Mouse (Mus musculus): ENCODE data around the gene Prkn.
"Not testable (repeated sequence)": the region's sequence is repeated elsewhere in the genome, so short reads cannot be mapped to it uniquely, and the experiment has no call there.

Prkn gene

GRCm38 (mm10) chr17:11947436-11947835, 1107.3 kb downstream of the Prkn start:
- in situ Hi-C loops (cut with MboI; ENCODE audit: unreplicated experiment in 2 of 2) = no loop called here

- in situ Hi-C loops (cut with MboI; ENCODE audit: unreplicated experiment in 2 of 2) = no loop called here
These were observed 1109.5 kb downstream of the Prkn start for GRCm38 (mm10) chr17:11949551-11950197.

GRCm38 (mm10) chr17:11950198-11950594, 1110.0 kb downstream of the Prkn start:
- in situ Hi-C loops (cut with MboI; ENCODE audit: unreplicated experiment in 2 of 2) = no loop called here

GRCm38 (mm10) chr17:11955317-11955716, 1115.1 kb downstream of the Prkn start:
- in situ Hi-C loops (cut with MboI; ENCODE audit: unreplicated experiment in 2 of 2) = no loop called here

GRCm38 (mm10) chr17:11960492-11960891, 1120.3 kb downstream of the Prkn start:
- in situ Hi-C loops (cut with MboI; ENCODE audit: unreplicated experiment in 2 of 2) = no loop called here

GRCm38 (mm10) chr17:11962808-11963207, 1122.6 kb downstream of the Prkn start:
- in situ Hi-C loops (cut with MboI; ENCODE audit: unreplicated experiment in 2 of 2) = no loop called here

- in situ Hi-C loops (cut with MboI; ENCODE audit: unreplicated experiment in 2 of 2) = no loop called here
These were observed 1130.0 kb downstream of the Prkn start for GRCm38 (mm10) chr17:11970160-11970559.

GRCm38 (mm10) chr17:11972550-11972949, 1132.4 kb downstream of the Prkn start:
- in situ Hi-C loops (cut with MboI; ENCODE audit: unreplicated experiment in 2 of 2) = no loop called here

GRCm38 (mm10) chr17:11972969-11973787, 1133.0 kb downstream of the Prkn start:
- in situ Hi-C loops (cut with MboI; ENCODE audit: unreplicated experiment in 2 of 2) = no loop called here

- in situ Hi-C loops (cut with MboI; ENCODE audit: unreplicated experiment in 2 of 2) = no loop called here
These were observed 1135.0 kb downstream of the Prkn start for GRCm38 (mm10) chr17:11975062-11975607.

- in situ Hi-C loops (cut with MboI; ENCODE audit: unreplicated experiment in 2 of 2) = no loop called here
These were observed 1138.2 kb downstream of the Prkn start for GRCm38 (mm10) chr17:11978260-11978821.

- in situ Hi-C loops (cut with MboI; ENCODE audit: unreplicated experiment in 2 of 2) = no loop called here
These were observed 1141.5 kb downstream of the Prkn start for GRCm38 (mm10) chr17:11981666-11982065.

- in situ Hi-C loops (cut with MboI; ENCODE audit: unreplicated experiment in 2 of 2) = no loop called here
These were observed 1148.1 kb downstream of the Prkn start for GRCm38 (mm10) chr17:11988110-11988837.

GRCm38 (mm10) chr17:11989296-11989695, 1149.1 kb downstream of the Prkn start:
- in situ Hi-C loops (cut with MboI; ENCODE audit: unreplicated experiment in 2 of 2) = no loop called here

GRCm38 (mm10) chr17:11990386-11991087, 1150.4 kb downstream of the Prkn start:
- in situ Hi-C loops (cut with MboI; ENCODE audit: unreplicated experiment in 2 of 2) = no loop called here

- in situ Hi-C loops (cut with MboI; ENCODE audit: unreplicated experiment in 2 of 2) = no loop called here
These were observed 1153.1 kb downstream of the Prkn start for GRCm38 (mm10) chr17:11993249-11993648.

GRCm38 (mm10) chr17:11994252-11994651, 1154.1 kb downstream of the Prkn start:
- in situ Hi-C loops (cut with MboI; ENCODE audit: unreplicated experiment in 2 of 2) = no loop called here

GRCm38 (mm10) chr17:11994754-11995153, 1154.6 kb downstream of the Prkn start:
- in situ Hi-C loops (cut with MboI; ENCODE audit: unreplicated experiment in 2 of 2) = not testable (repeated sequence)

GRCm38 (mm10) chr17:11995522-11995921, 1155.3 kb downstream of the Prkn start:
- in situ Hi-C loops (cut with MboI; ENCODE audit: unreplicated experiment in 2 of 2) = no loop called here

GRCm38 (mm10) chr17:11996311-11996710, 1156.1 kb downstream of the Prkn start:
- in situ Hi-C loops (cut with MboI; ENCODE audit: unreplicated experiment in 2 of 2) = no loop called here

All from v-Abl transformed pro-B cells (cell line).